Mouse (Mus musculus): ENCODE results near the gene Tlk1. TPM values are rescaled to one million over a fixed set of nuclear protein-coding genes. Genes with fewer than 3 reads are reported as not detected.

Tlk1 gene
- polyA plus RNA-seq, 1 experiment from 2014 or later, result 26.7 TPM

GRCm38 (mm10) chr2:70801543-70801942, 24.0 kb downstream of the Tlk1 start:
- ATAC-seq (ENCODE audit: low FRiP score, low TSS enrichment), result no peak
- TF ChIP-seq EP300 (optimal IDR thresholded peaks at IDR 0.05) (no peak), CTCF (IDR thresholded peaks at IDR 0.05; ENCODE audit: low read depth) (no peak)
- Histone ChIP-seq H3K4me1 (replicated peaks; ENCODE audit: control insufficient read depth, insufficient read depth) (no peaks in the 10 kb centered on the region; the same call in 1 of the 2 replicates), H3K9ac (ENCODE audit: low read length) (no peak overlapping the region), H3K36me3 (ENCODE audit: control insufficient read depth, insufficient read depth, low read length) (no peaks in the 10 kb centered on the region), H3K27ac (replicated peaks) (no peak overlapping the region), H3K4me3 (ENCODE audit: low read depth, low read length) (no peak overlapping the region), H3K4me2 (replicated peaks; ENCODE audit: low read depth) (no peak overlapping the region), H3K9me3 (ENCODE audit: control insufficient read depth, low read length) (no peaks in the 10 kb centered on the region), H3K27me3 (ENCODE audit: control insufficient read depth, insufficient read depth, low read length) (no peaks in the 10 kb centered on the region)
- no peak for DNase-seq (ENCODE audit: low spot score)

GRCm38 (mm10) chr2:70800396-70800795, 25.1 kb downstream of the Tlk1 start:
- Histone ChIP-seq H3K4me2 (replicated peaks; ENCODE audit: low read depth) (no peak overlapping the region), H3K36me3 (ENCODE audit: control insufficient read depth, insufficient read depth, low read length) (no peaks in the 10 kb centered on the region), H3K9ac (ENCODE audit: low read length) (no peak overlapping the region), H3K27ac (replicated peaks) (no peak overlapping the region), H3K27me3 (ENCODE audit: control insufficient read depth, insufficient read depth, low read length) (no peaks in the 10 kb centered on the region), H3K4me1 (replicated peaks; ENCODE audit: control insufficient read depth, insufficient read depth) (no peaks in the 10 kb centered on the region; the same call in 1 of the 2 replicates), H3K9me3 (ENCODE audit: control insufficient read depth, low read length) (no peaks in the 10 kb centered on the region), H3K4me3 (ENCODE audit: low read depth, low read length) (no peak overlapping the region)
- DNase-seq (ENCODE audit: low spot score) (no peak), ATAC-seq (ENCODE audit: low FRiP score, low TSS enrichment) (no peak)
- WGBS, result 90% methylated on average over 1 of the region's 1 CpGs
- TF ChIP-seq EP300 (optimal IDR thresholded peaks at IDR 0.05) (no peak), CTCF (IDR thresholded peaks at IDR 0.05; ENCODE audit: low read depth) (no peak)

- H3K36me3 ChIP-seq (ENCODE audit: control insufficient read depth, insufficient read depth, low read length), result peaks cover 3% of the 10 kb centered on the region; the same call in 1 of the 2 replicates
- H3K9ac ChIP-seq (ENCODE audit: low read length), result no peak overlapping the region
- no peak for DNase-seq (ENCODE audit: low spot score)
- no peaks in the 10 kb centered on the region for H3K9me3 ChIP-seq (ENCODE audit: control insufficient read depth, low read length)
- 86% methylated on average over 4 of the region's 4 CpGs for WGBS
- H3K4me1 ChIP-seq (replicated peaks; ENCODE audit: control insufficient read depth, insufficient read depth), result no peaks in the 10 kb centered on the region
- H3K27ac ChIP-seq (replicated peaks), result no peak overlapping the region
- no peak for ATAC-seq (ENCODE audit: low FRiP score, low TSS enrichment)
- H3K27me3 ChIP-seq (ENCODE audit: control insufficient read depth, insufficient read depth, low read length), result no peaks in the 10 kb centered on the region
- H3K4me3 ChIP-seq (ENCODE audit: low read depth, low read length), result no peak overlapping the region
- TF ChIP-seq CTCF (IDR thresholded peaks at IDR 0.05; ENCODE audit: low read depth), result no peak
- no peak for TF ChIP-seq EP300 (optimal IDR thresholded peaks at IDR 0.05)
- H3K4me2 ChIP-seq (replicated peaks; ENCODE audit: low read depth), result no peak overlapping the region
Observed at GRCm38 (mm10) chr2:70793276-70793675, 32.3 kb downstream of the Tlk1 start.

- no peaks in the 10 kb centered on the region for H3K4me1 ChIP-seq (replicated peaks; ENCODE audit: control insufficient read depth, insufficient read depth)
- no peak overlapping the region for H3K4me2 ChIP-seq (replicated peaks; ENCODE audit: low read depth)
- no peak overlapping the region for H3K27ac ChIP-seq (replicated peaks)
- H3K9ac ChIP-seq (ENCODE audit: low read length), result no peak overlapping the region
- 65% methylated on average over 2 of the region's 2 CpGs for WGBS
- no peak overlapping the region for H3K4me3 ChIP-seq (ENCODE audit: low read depth, low read length)
- ATAC-seq (ENCODE audit: low FRiP score, low TSS enrichment) (no peak), DNase-seq (ENCODE audit: low spot score) (no peak)
- H3K36me3 ChIP-seq (ENCODE audit: control insufficient read depth, insufficient read depth, low read length), result peaks cover 3% of the 10 kb centered on the region; the same call in 1 of the 2 replicates
- no peak for TF ChIP-seq CTCF (IDR thresholded peaks at IDR 0.05; ENCODE audit: low read depth)
- H3K27me3 ChIP-seq (ENCODE audit: control insufficient read depth, insufficient read depth, low read length), result no peaks in the 10 kb centered on the region
- no peaks in the 10 kb centered on the region for H3K9me3 ChIP-seq (ENCODE audit: control insufficient read depth, low read length)
Observed at GRCm38 (mm10) chr2:70790246-70790645, 35.3 kb downstream of the Tlk1 start.

- TF ChIP-seq CTCF (IDR thresholded peaks at IDR 0.05; ENCODE audit: low read depth), result no peak
- no peak for TF ChIP-seq EP300 (optimal IDR thresholded peaks at IDR 0.05)
- Histone ChIP-seq H3K4me1 (replicated peaks; ENCODE audit: control insufficient read depth, insufficient read depth) (no peaks in the 10 kb centered on the region), H3K36me3 (ENCODE audit: control insufficient read depth, insufficient read depth, low read length) (no peaks in the 10 kb centered on the region), H3K27me3 (ENCODE audit: control insufficient read depth, insufficient read depth, low read length) (no peaks in the 10 kb centered on the region), H3K9ac (ENCODE audit: low read length) (no peak overlapping the region), H3K4me3 (ENCODE audit: low read depth, low read length) (no peak overlapping the region), H3K9me3 (ENCODE audit: control insufficient read depth, low read length) (no peaks in the 10 kb centered on the region), H3K4me2 (replicated peaks; ENCODE audit: low read depth) (no peak overlapping the region), H3K27ac (replicated peaks) (no peak overlapping the region)
- 63% methylated on average over 3 of the region's 3 CpGs for WGBS
- no peak for DNase-seq (ENCODE audit: low spot score)
- ATAC-seq (ENCODE audit: low FRiP score, low TSS enrichment), result no peak
Observed at GRCm38 (mm10) chr2:70789331-70789730, 36.2 kb downstream of the Tlk1 start.

GRCm38 (mm10) chr2:70784447-70784846, 41.1 kb downstream of the Tlk1 start:
- H3K4me3 ChIP-seq (ENCODE audit: low read depth, low read length), result no peak overlapping the region
- H3K9ac ChIP-seq (ENCODE audit: low read length), result no peak overlapping the region
- 78% methylated on average over 4 of the region's 4 CpGs for WGBS
- no peak for TF ChIP-seq EP300 (optimal IDR thresholded peaks at IDR 0.05)
- no peak for TF ChIP-seq CTCF (IDR thresholded peaks at IDR 0.05; ENCODE audit: low read depth)
- no peaks in the 10 kb centered on the region for H3K36me3 ChIP-seq (ENCODE audit: control insufficient read depth, insufficient read depth, low read length)
- no peak for DNase-seq (ENCODE audit: low spot score)
- H3K4me1 ChIP-seq (replicated peaks; ENCODE audit: control insufficient read depth, insufficient read depth), result no peaks in the 10 kb centered on the region
- ATAC-seq (ENCODE audit: low FRiP score, low TSS enrichment), result no peak
- no peaks in the 10 kb centered on the region for H3K9me3 ChIP-seq (ENCODE audit: control insufficient read depth, low read length)
- H3K27ac ChIP-seq (replicated peaks), result no peak overlapping the region
- H3K27me3 ChIP-seq (ENCODE audit: control insufficient read depth, insufficient read depth, low read length), result no peaks in the 10 kb centered on the region
- no peak overlapping the region for H3K4me2 ChIP-seq (replicated peaks; ENCODE audit: low read depth)
